Mouse (Mus musculus): ENCODE data around the gene Zc3hav1l. TPM values are rescaled to one million over a fixed set of nuclear protein-coding genes. Genes with fewer than 3 reads are reported as not detected.

Zc3hav1l gene
- polyA plus RNA-seq, 1 experiment from 2014 or later = 8.7 TPM

DNA sequence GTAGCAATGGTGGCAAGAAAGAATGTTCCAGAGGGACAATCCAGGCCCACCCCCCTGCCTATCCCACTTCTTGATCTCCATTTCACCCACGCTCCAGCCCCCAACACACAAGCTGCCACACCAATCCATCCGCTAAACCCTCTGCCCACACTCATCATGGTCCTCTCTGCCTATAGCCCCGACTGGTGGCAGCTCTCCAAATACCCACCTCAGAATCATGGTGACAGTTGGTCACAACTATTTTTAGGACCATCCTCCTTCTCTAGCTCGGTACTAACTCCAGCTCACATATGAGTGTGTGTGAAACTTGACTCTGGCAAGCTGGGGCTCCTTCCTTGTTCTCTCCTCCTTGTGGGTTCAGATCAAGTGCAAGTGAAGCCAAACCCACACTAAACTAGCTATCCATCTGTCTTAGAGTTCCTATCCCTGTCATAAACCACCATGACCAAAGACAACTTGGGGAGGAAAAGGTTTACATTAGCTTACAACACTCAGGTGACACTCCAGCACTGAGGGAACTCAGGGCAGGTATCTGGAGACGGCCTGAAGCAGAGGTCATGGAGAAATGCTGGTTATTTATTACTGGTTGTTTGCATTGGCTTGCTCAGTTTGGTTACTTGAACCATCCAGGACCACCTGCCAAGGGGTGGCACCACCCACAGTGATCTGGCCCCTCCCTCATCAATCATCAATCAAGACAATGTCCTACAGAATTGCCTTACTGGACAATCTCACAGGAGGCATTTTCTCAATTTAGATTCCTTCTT lies 35.5 kb downstream of the Zc3hav1l start:
- H3K4me3 ChIP-seq (ENCODE audit: control insufficient read depth in 1 of 2, insufficient read depth in 1 of 2, low read depth in 1 of 2, low read length in 2 of 2) = no peak overlapping the region
- no peaks in the 10 kb centered on the region for H3K9me3 ChIP-seq (ENCODE audit: control insufficient read depth, low read length)
- H3K4me1 ChIP-seq (ENCODE audit: control insufficient read depth in 2 of 2, insufficient read depth in 2 of 2, low read length in 2 of 2) = 0 out of 4 replicates have a peak, but pooled peaks cover 0 to 4% of the 10 kb centered on the region in 2 experiments
- H3K4me2 ChIP-seq (ENCODE audit: low read length) = no peak overlapping the region
- no peak overlapping the region for H3K9ac ChIP-seq (ENCODE audit: low read length)
- no peak overlapping the region for H3K27ac ChIP-seq (replicated peaks in 1 of 2; ENCODE audit: control insufficient read depth in 1 of 2, insufficient read depth in 1 of 2, low read depth in 2 of 2, low read length in 2 of 2)
- no peak for ATAC-seq (ENCODE audit: insufficient number of reproducible peaks, insufficient read depth, low FRiP score, low read depth)
- no peaks in the 10 kb centered on the region for H3K27me3 ChIP-seq (ENCODE audit: control insufficient read depth, insufficient read depth, low read length)
- H3K36me3 ChIP-seq (ENCODE audit: control insufficient read depth, insufficient read depth, low read length) = no peaks in the 10 kb centered on the region
- 56% methylated on average over 5 of the region's 5 CpGs for WGBS

DNA sequence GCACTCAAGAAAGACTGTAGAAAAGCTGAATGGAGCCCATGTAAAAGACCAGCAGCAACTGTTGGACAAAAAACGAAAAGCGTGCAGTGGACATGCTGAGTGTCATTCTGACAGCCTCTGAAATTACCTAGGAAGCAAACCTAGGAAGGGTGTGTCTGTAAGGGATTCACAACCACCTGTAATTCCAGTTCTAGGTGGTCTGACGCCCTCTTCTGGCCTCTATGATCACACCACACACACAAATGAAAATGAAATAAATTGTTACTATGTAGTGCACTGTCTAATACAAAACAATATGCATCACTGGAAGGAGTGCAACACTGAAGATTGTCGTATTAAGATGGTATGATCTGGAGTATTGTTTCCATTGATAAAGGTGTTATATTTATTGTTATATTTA lies 37.2 kb downstream of the Zc3hav1l start:
- Histone ChIP-seq H3K27ac (replicated peaks in 1 of 2; ENCODE audit: control insufficient read depth in 1 of 2, insufficient read depth in 1 of 2, low read depth in 2 of 2, low read length in 2 of 2) (no peak overlapping the region), H3K9me3 (ENCODE audit: control insufficient read depth, low read length) (no peaks in the 10 kb centered on the region), H3K36me3 (ENCODE audit: control insufficient read depth, insufficient read depth, low read length) (no peaks in the 10 kb centered on the region), H3K4me3 (ENCODE audit: control insufficient read depth in 1 of 2, insufficient read depth in 1 of 2, low read depth in 1 of 2, low read length in 2 of 2) (no peak overlapping the region), H3K4me1 (ENCODE audit: control insufficient read depth in 2 of 2, insufficient read depth in 2 of 2, low read length in 2 of 2) (0 out of 4 replicates have a peak, but pooled peaks cover 0 to 4% of the 10 kb centered on the region in 2 experiments), H3K27me3 (ENCODE audit: control insufficient read depth, insufficient read depth, low read length) (no peaks in the 10 kb centered on the region), H3K9ac (ENCODE audit: low read length) (no peak overlapping the region), H3K4me2 (ENCODE audit: low read length) (no peak overlapping the region)
- no peak for ATAC-seq (ENCODE audit: insufficient number of reproducible peaks, insufficient read depth, low FRiP score, low read depth)
- WGBS = 73% methylated on average over 4 of the region's 4 CpGs

DNA sequence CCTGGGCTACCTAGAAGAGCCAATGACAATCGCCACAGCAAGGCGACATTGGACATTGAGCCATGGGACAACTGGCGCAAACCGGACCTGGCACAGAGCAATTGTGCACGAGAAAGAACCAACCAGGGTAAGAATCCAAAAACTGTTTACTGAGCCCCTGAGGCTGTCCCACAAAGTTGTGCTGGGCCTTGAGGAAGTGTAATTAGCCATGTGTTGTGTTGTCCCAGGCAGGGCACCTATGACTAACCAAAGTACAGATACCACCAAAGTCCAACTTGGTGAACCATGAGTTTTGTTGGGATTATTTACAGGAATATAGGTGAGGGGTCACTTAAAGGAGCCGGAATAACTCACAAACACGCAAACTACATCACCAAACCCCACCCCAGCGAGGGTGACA lies 41.6 kb downstream of the Zc3hav1l start:
- Histone ChIP-seq H3K9me3 (ENCODE audit: control insufficient read depth, low read length) (no peaks in the 10 kb centered on the region), H3K4me3 (ENCODE audit: control insufficient read depth in 1 of 2, insufficient read depth in 1 of 2, low read depth in 1 of 2, low read length in 2 of 2) (no peak overlapping the region), H3K27me3 (ENCODE audit: control insufficient read depth, insufficient read depth, low read length) (no peaks in the 10 kb centered on the region), H3K4me1 (ENCODE audit: control insufficient read depth in 2 of 2, insufficient read depth in 2 of 2, low read length in 2 of 2) (peaks cover 5 to 8% of the 10 kb centered on the region in 2 experiments; a peak in 3 of 4 replicates), H3K27ac (replicated peaks in 1 of 2; ENCODE audit: control insufficient read depth in 1 of 2, insufficient read depth in 1 of 2, low read depth in 2 of 2, low read length in 2 of 2) (no peak overlapping the region), H3K4me2 (ENCODE audit: low read length) (no peak overlapping the region), H3K36me3 (ENCODE audit: control insufficient read depth, insufficient read depth, low read length) (no peaks in the 10 kb centered on the region), H3K9ac (ENCODE audit: low read length) (no peak overlapping the region)
- WGBS = 91% methylated on average over 8 of the region's 8 CpGs
- no peak for ATAC-seq (ENCODE audit: insufficient number of reproducible peaks, insufficient read depth, low FRiP score, low read depth)

DNA sequence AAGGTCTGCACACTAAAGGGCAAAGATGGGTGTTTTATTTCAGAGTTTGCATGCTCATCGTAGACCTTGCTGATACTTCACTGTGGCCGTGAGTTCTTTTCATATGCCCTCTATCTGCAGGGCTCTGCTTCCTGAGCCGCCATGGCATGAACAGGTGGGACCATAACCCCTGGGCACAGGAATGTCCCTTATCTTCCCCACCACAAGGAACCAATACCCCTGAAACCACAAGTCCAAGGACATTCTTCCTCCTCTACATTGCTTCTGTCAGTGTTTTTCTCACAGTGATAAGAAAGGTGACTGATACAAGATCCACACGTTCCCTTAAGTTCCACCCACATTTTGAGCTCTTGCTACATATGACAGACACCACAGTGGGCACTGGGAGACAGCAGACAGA lies 42.3 kb downstream of the Zc3hav1l start:
- Histone ChIP-seq H3K4me1 (ENCODE audit: control insufficient read depth in 2 of 2, insufficient read depth in 2 of 2, low read length in 2 of 2) (peaks cover 7 to 10% of the 10 kb centered on the region in 2 experiments; a peak in 3 of 4 replicates), H3K4me2 (ENCODE audit: low read length) (no peak overlapping the region), H3K27ac (replicated peaks in 1 of 2; ENCODE audit: control insufficient read depth in 1 of 2, insufficient read depth in 1 of 2, low read depth in 2 of 2, low read length in 2 of 2) (no peak overlapping the region), H3K36me3 (ENCODE audit: control insufficient read depth, insufficient read depth, low read length) (no peaks in the 10 kb centered on the region), H3K4me3 (ENCODE audit: control insufficient read depth in 1 of 2, insufficient read depth in 1 of 2, low read depth in 1 of 2, low read length in 2 of 2) (no peak overlapping the region), H3K9ac (ENCODE audit: low read length) (no peak overlapping the region), H3K9me3 (ENCODE audit: control insufficient read depth, low read length) (no peaks in the 10 kb centered on the region), H3K27me3 (ENCODE audit: control insufficient read depth, insufficient read depth, low read length) (no peaks in the 10 kb centered on the region)
- WGBS = 71% methylated on average over 4 of the region's 4 CpGs
- no peak for ATAC-seq (ENCODE audit: insufficient number of reproducible peaks, insufficient read depth, low FRiP score, low read depth)

DNA sequence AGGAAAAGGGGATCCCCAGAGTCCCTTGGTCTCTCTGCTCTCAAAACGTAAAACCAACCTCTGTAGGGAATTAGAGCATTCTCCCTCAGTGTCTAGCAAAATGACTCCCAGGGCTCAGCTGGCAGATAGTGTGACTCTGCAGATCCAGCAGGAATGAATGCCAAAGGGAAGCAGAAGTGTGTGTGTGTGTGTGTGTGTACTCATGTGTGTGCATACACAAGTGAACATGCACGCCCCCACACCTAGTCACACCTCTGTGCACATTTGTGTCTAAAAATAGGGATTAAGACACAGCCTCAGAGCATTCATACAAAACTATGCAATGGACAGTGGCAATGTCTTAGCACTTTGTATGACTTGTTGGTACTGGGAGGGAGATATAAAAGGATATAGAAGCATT lies 43.3 kb downstream of the Zc3hav1l start:
- no peak overlapping the region for H3K4me2 ChIP-seq (ENCODE audit: low read length)
- H3K27me3 ChIP-seq (ENCODE audit: control insufficient read depth, insufficient read depth, low read length) = no peaks in the 10 kb centered on the region
- H3K9me3 ChIP-seq (ENCODE audit: control insufficient read depth, low read length) = no peaks in the 10 kb centered on the region
- 57% methylated on average over 2 of the region's 2 CpGs for WGBS
- no peaks in the 10 kb centered on the region for H3K36me3 ChIP-seq (ENCODE audit: control insufficient read depth, insufficient read depth, low read length)
- H3K4me3 ChIP-seq (ENCODE audit: control insufficient read depth in 1 of 2, insufficient read depth in 1 of 2, low read depth in 1 of 2, low read length in 2 of 2) = no peak overlapping the region
- ATAC-seq (ENCODE audit: insufficient number of reproducible peaks, insufficient read depth, low FRiP score, low read depth) = no peak
- peaks cover 7 to 10% of the 10 kb centered on the region in 2 experiments; a peak in 3 of 4 replicates for H3K4me1 ChIP-seq (ENCODE audit: control insufficient read depth in 2 of 2, insufficient read depth in 2 of 2, low read length in 2 of 2)
- H3K9ac ChIP-seq (ENCODE audit: low read length) = no peak overlapping the region
- H3K27ac ChIP-seq (replicated peaks in 1 of 2; ENCODE audit: control insufficient read depth in 1 of 2, insufficient read depth in 1 of 2, low read depth in 2 of 2, low read length in 2 of 2) = no peak overlapping the region

DNA sequence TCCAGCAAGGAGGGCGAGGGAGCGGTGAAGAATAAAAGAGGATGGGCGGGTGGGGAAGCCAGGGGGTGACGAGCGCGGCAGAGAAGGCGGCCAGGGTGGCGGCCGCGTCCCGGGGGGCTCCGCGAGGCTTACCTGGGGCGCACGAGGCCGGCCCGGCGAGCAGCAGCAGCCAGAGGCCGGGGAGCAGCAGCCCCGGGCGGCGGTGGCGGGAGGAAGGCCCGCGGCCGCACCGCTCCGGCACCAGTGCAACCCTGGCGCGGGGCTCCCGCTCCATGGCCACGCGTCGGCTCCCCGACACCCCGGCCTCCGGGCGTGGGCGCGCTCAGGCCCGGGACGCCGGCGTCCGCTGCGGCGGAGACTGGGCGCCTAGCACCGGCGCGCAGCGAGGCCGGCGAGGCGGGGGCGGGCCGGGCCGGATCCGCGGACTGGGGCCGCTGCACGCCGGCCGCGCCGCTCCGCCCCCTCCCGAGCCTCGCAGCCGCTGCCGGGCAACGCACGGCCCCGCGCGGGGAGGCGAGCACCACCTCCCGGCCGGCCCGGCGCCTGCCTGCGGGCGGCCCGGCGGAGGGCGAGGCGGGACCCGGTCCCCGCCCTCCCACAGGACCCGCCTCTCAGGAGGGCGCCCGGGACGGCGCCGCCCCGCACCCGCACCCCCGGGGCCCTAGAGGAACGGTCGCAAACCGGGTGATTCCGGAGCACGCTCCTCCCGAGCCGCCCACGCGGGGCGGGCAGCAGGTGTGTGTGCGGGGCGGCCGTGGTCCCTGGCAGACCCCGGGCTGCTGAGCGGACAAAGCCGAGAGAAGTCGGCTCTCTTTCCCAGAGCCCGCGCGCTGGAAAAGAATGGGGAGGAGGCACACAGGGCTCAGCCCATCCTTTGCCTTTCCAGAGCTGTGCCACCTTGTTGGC lies 45.1 kb downstream of the Zc3hav1l start, which contains the start of gene D630045J12Rik:
Gene D630045J12Rik (minus strand): TSS at position 274 of the 906 bp plus-strand sequence.
- ATAC-seq (ENCODE audit: insufficient number of reproducible peaks, insufficient read depth, low FRiP score, low read depth) = peak; percentile 88
- 1% methylated on average over 57 of the region's 118 CpGs for WGBS

More for the DNA sequence above, 45.1 kb downstream of the Zc3hav1l start, which contains the start of gene D630045J12Rik:
- H3K36me3 ChIP-seq (ENCODE audit: control insufficient read depth, insufficient read depth, low read length) = no peaks in the 10 kb centered on the region
- peak within 1 kb of the TSS; percentile 33 to 39; a peak in 3 of 4 replicates for H3K27ac ChIP-seq (replicated peaks in 1 of 2; ENCODE audit: control insufficient read depth in 1 of 2, insufficient read depth in 1 of 2, low read depth in 2 of 2, low read length in 2 of 2)
- peaks cover 7 to 10% of the 10 kb centered on the region in 2 experiments; a peak in 3 of 4 replicates for H3K4me1 ChIP-seq (ENCODE audit: control insufficient read depth in 2 of 2, insufficient read depth in 2 of 2, low read length in 2 of 2)
- H3K4me3 ChIP-seq (ENCODE audit: control insufficient read depth in 1 of 2, insufficient read depth in 1 of 2, low read depth in 1 of 2, low read length in 2 of 2) = peak within 1 kb of the TSS; percentile 79 to 81
- H3K4me2 ChIP-seq (ENCODE audit: low read length) = peak within 1 kb of the TSS; percentile 96
- no peaks in the 10 kb centered on the region for H3K9me3 ChIP-seq (ENCODE audit: control insufficient read depth, low read length)
- H3K9ac ChIP-seq (ENCODE audit: low read length) = peak within 1 kb of the TSS; percentile 88
- H3K27me3 ChIP-seq (ENCODE audit: control insufficient read depth, insufficient read depth, low read length) = no peaks in the 10 kb centered on the region
